Mouse (Mus musculus): ENCODE data around the gene Scarb2. TPM values are rescaled to one million over a fixed set of nuclear protein-coding genes. Genes with fewer than 3 reads are reported as not detected.

Scarb2 gene
- total RNA-seq, 2 experiments from 2014 or later = 30.0 to 40.4 TPM

Other genes starting within 250 kb of the Scarb2 start
- gene Naaa, start 228.7 kb downstream of the Scarb2 start, total RNA-seq (2015) = 12.0 and 15.0 TPM in 2 replicates
- 7.1 and 13.5 TPM in 2 replicates for gene Naaa, start 228.7 kb downstream of the Scarb2 start, total RNA-seq (2017)
- gene Sdad1, start 196.4 kb downstream of the Scarb2 start, total RNA-seq (2015) = 39.5 and 46.5 TPM in 2 replicates
- gene Sdad1, start 196.4 kb downstream of the Scarb2 start, total RNA-seq (2017) = 69.5 and 86.2 TPM in 2 replicates
- gene Cxcl9, start 178.8 kb downstream of the Scarb2 start, total RNA-seq (2015) = 0.37 and 1.2 TPM in 2 replicates
- gene Cxcl9, start 178.8 kb downstream of the Scarb2 start, total RNA-seq (2017) = 0.27 and 0.33 TPM in 2 replicates
- gene Art3, start 175.0 kb downstream of the Scarb2 start, total RNA-seq (2015) = 1.2 and 1.5 TPM in 2 replicates
- 0.54 TPM in 1 of 2 replicates, not detected in the other for gene Art3, start 175.0 kb downstream of the Scarb2 start, total RNA-seq (2017)
- 4.7 and 10.5 TPM in 2 replicates for gene Cxcl10, start 157.9 kb downstream of the Scarb2 start, total RNA-seq (2015)
- 1.3 and 5.3 TPM in 2 replicates for gene Cxcl10, start 157.9 kb downstream of the Scarb2 start, total RNA-seq (2017)
- 78.1 and 96.0 TPM in 2 replicates for gene Nup54, start 71.6 kb downstream of the Scarb2 start, total RNA-seq (2015)
- gene Nup54, start 71.6 kb downstream of the Scarb2 start, total RNA-seq (2017) = 75.8 and 82.2 TPM in 2 replicates
- not detected in 2 replicates for gene Fam47e, start 48.2 kb upstream of the Scarb2 start, total RNA-seq (2015)
- gene Fam47e, start 48.2 kb upstream of the Scarb2 start, total RNA-seq (2017) = not detected in 2 replicates
- 0.17 TPM in 1 of 2 replicates, not detected in the other for gene Stbd1, start 96.2 kb upstream of the Scarb2 start, total RNA-seq (2015)
- gene Stbd1, start 96.2 kb upstream of the Scarb2 start, total RNA-seq (2017) = 0.98 and 2.4 TPM in 2 replicates
- 2.3 and 5.6 TPM in 2 replicates for gene Ccdc158, start 168.4 kb upstream of the Scarb2 start, total RNA-seq (2015)
- 3.5 and 4.6 TPM in 2 replicates for gene Ccdc158, start 168.4 kb upstream of the Scarb2 start, total RNA-seq (2017)
- 0.49 TPM in 1 of 2 replicates, not detected in the other for gene Shroom3, start 176.6 kb upstream of the Scarb2 start, total RNA-seq (2015)
- not detected in 2 replicates for gene Shroom3, start 176.6 kb upstream of the Scarb2 start, total RNA-seq (2017)

All from megakaryocyte progenitor cell, adult 5-6 weeks (primary cell).